Mouse (Mus musculus) liver, adult (tissue): ENCODE measurements around the gene P2ry6.

ENCODE experiments used
- GATA4 ChIP-seq: IDR thresholded peaks from 2 replicates; pipeline ENCODE4 v1.6.1; 2014; ENCODE audit warnings: mild to moderate bottlenecking, low read length; ENCODE audit not compliant: insufficient replicate concordance

The P2ry6 gene

GRCm38 (mm10) chr7:100974135-100974903 is at the start of gene P2ry6:
Gene P2ry6, minus strand, starts transcription at chr7:100974649.
- no peak for TF ChIP-seq GATA4

GRCm38 (mm10) chr7:101017492-101017891 is 43.0 kb upstream of the P2ry6 start:
- TF ChIP-seq GATA4: no peak

- TF ChIP-seq GATA4: no peak
These were observed 42.6 kb upstream of the P2ry6 start for GRCm38 (mm10) chr7:101017021-101017461.

- TF ChIP-seq GATA4: no peak
These were observed 40.5 kb upstream of the P2ry6 start for GRCm38 (mm10) chr7:101014985-101015384.

- TF ChIP-seq GATA4: no peak
These were observed 39.6 kb upstream of the P2ry6 start for GRCm38 (mm10) chr7:101014041-101014440.

- no peak for TF ChIP-seq GATA4
These were observed 38.1 kb upstream of the P2ry6 start, which contains the start of gene P2ry2 for GRCm38 (mm10) chr7:101012541-101012940. Gene P2ry2, minus strand, starts transcription at chr7:101012866.

- no peak for TF ChIP-seq GATA4
These were observed 37.4 kb upstream of the P2ry6 start for GRCm38 (mm10) chr7:101011681-101012367.

GRCm38 (mm10) chr7:101010741-101011140 is 36.3 kb upstream of the P2ry6 start:
- TF ChIP-seq GATA4: no peak

GRCm38 (mm10) chr7:101006201-101006600 is 31.8 kb upstream of the P2ry6 start:
- TF ChIP-seq GATA4: no peak

- TF ChIP-seq GATA4: no peak
These were observed 30.7 kb upstream of the P2ry6 start for GRCm38 (mm10) chr7:101005119-101005518.

GRCm38 (mm10) chr7:101003442-101004326 is 29.2 kb upstream of the P2ry6 start:
- TF ChIP-seq GATA4: no peak

GRCm38 (mm10) chr7:101002274-101002673 is 27.8 kb upstream of the P2ry6 start:
- no peak for TF ChIP-seq GATA4

GRCm38 (mm10) chr7:100999623-101000022 is 25.2 kb upstream of the P2ry6 start:
- no peak for TF ChIP-seq GATA4

- no peak for TF ChIP-seq GATA4
These were observed 24.1 kb upstream of the P2ry6 start for GRCm38 (mm10) chr7:100998578-100998960.

- TF ChIP-seq GATA4: no peak
These were observed 23.6 kb upstream of the P2ry6 start for GRCm38 (mm10) chr7:100997951-100998577.
